Mouse (Mus musculus) forelimb bud, embryonic 11.5 days (tissue): ENCODE data around the gene Mrrf.

ENCODE experiments used
- DNase-seq: peaks from one replicate; pipeline ENCODE4 v3.0.0-alpha.2; 2012; ENCODE audit warnings: low read depth, low spot score

Mrrf gene

GRCm38 (mm10) chr2:36136300-36136941 lies at the start of gene Mrrf, which contains the start of gene Rbm18:
Gene Mrrf, plus strand, starts transcription at chr2:36136389.
Gene Rbm18, minus strand, starts transcription at chr2:36136773.
- peak; percentile 92 for DNase-seq

GRCm38 (mm10) chr2:36089190-36089589 lies 47.0 kb upstream of the Mrrf start:
- DNase-seq, result no peak

GRCm38 (mm10) chr2:36090853-36091741 lies 45.1 kb upstream of the Mrrf start:
- DNase-seq, result peak; percentile 73

- DNase-seq, result no peak
These were observed 43.4 kb upstream of the Mrrf start for GRCm38 (mm10) chr2:36092748-36093147.

- no peak for DNase-seq
These were observed 42.9 kb upstream of the Mrrf start for GRCm38 (mm10) chr2:36093301-36093700.

GRCm38 (mm10) chr2:36093914-36094475 lies 42.2 kb upstream of the Mrrf start:
- no peak for DNase-seq

GRCm38 (mm10) chr2:36097129-36097815 lies 38.9 kb upstream of the Mrrf start:
- no peak for DNase-seq

- no peak for DNase-seq
These were observed 38.2 kb upstream of the Mrrf start for GRCm38 (mm10) chr2:36098021-36098420.

GRCm38 (mm10) chr2:36099739-36100138 lies 36.5 kb upstream of the Mrrf start:
- DNase-seq, result no peak

GRCm38 (mm10) chr2:36101866-36102558 lies 34.2 kb upstream of the Mrrf start:
- no peak for DNase-seq

GRCm38 (mm10) chr2:36102559-36102946 lies 33.6 kb upstream of the Mrrf start:
- no peak for DNase-seq

- no peak for DNase-seq
These were observed 33.1 kb upstream of the Mrrf start for GRCm38 (mm10) chr2:36103069-36103554.

GRCm38 (mm10) chr2:36103555-36104367 lies 32.4 kb upstream of the Mrrf start:
- no peak for DNase-seq

GRCm38 (mm10) chr2:36104436-36104955 lies 31.7 kb upstream of the Mrrf start:
- DNase-seq, result no peak

- DNase-seq, result no peak
These were observed 31.0 kb upstream of the Mrrf start, which contains the start of gene Lhx6 for GRCm38 (mm10) chr2:36104956-36105741. Gene Lhx6, minus strand, starts transcription at chr2:36105408.

GRCm38 (mm10) chr2:36108615-36109014 lies 27.6 kb upstream of the Mrrf start:
- DNase-seq, result no peak

- no peak for DNase-seq
These were observed 23.6 kb upstream of the Mrrf start for GRCm38 (mm10) chr2:36112632-36113031.

- no peak for DNase-seq
These were observed 9.3 kb upstream of the Mrrf start for GRCm38 (mm10) chr2:36126795-36127429.

- DNase-seq, result no peak
These were observed 8.2 kb upstream of the Mrrf start for GRCm38 (mm10) chr2:36127973-36128372.
